Mouse (Mus musculus) ovary, postnatal 14 days (tissue): ENCODE data around the gene Lhx6.

ENCODE experiments used
- DNase-seq: peaks from one replicate; pipeline ENCODE4 v3.0.0; 2022; ENCODE audit warnings: low spot score

Lhx6 gene

DNA sequence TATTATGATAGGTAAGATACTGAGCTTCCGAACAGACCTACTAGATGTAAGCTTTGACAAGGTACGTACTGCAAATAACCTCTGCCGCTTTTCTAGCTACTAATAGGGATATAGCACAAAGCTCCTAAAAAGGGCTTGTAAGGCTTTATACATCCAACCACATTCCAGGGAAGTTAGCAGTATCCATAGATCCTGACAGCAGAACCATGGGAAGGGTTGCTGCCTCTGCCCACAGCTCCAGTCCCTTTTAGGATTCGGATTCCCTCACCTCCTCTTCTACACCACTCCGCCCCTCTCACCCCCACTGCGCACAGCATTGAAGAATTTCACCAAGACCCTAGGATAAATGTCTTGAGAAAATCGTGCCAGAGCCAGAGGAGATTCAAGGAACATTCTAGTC is 11.9 kb downstream of the Lhx6 start:
- DNase-seq: no peak

DNA sequence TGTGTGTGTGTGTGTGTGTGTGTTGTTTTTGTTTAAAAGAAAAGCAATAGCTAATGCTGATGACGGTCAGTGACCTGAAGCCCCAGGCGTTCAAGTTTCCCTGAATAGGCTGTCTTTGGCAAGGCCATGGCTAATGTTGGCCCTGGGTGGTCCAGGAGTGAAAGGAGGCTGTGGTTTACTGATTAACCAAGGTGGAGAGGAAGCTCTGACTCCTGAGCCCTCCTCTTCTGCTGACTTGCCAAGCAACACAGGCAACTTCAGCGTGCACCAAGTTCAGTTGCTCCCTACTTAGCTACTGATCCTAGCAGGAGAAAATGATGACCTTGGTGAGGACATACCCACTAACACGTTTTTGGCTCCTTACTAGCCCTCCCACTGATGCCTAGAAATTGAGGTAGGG is 12.5 kb downstream of the Lhx6 start:
- DNase-seq: no peak

DNA sequence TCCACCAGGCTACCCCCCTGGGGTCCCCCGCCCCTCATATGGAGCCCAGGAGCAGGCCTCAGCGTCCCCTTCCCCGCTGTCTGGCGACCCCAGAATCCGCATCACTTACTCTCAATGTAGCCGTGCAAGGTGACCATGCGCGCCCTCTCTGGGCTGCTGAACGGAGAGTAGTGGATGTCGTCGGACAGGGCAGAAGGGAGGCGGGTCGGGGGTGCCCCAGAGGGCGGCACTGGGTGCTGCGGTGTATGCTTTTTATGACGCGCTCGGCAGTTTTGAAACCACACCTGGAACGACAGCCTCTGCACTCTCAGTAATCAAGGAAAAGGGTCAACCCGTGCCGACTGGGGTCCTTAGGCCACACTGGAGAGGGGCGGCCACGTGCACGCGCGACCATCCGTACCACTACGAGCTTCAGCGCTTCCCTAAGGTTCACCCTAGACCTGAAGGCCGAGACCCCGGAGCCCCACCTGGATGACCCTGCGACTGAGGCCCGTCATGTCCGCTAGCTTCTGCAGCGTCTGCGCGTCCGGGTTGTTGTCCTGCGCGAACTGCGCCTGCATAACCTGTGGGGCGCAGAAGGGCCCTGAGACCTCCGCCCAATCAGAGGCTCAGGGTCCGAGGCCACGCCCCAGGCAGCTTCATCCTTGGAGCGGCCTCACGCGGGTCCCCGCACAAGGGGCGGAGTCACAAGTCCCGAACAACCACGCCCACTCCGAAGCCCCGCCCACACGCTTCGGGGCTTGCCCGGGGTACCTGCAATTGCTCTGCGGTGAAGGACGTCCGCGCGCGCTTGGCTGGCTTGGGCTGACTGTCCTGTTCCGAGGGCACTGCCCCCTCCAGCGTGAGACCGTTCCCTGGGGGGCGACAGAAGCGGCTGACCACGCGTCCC is 14.1 kb downstream of the Lhx6 start:
- DNase-seq: peak; percentile 18

DNA sequence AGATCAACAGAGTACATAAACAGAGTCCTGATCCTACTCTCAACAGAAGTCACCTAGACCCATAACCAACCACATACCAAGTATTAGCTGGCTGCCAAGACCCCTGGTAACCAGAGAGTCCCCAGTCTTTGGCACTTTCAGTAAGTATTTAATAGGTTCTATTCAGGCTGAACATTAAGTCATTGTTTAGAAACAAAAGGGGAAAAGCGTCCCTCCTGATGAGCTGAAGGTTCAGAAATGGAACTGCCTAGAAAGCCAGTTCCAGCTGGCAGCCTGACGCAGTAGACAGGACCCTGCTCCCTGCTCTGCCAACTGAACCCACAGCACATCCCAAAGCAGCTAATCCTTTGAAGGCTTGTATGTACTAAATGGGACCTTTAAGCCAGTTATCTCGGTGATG is 16.0 kb downstream of the Lhx6 start:
- DNase-seq: no peak

DNA sequence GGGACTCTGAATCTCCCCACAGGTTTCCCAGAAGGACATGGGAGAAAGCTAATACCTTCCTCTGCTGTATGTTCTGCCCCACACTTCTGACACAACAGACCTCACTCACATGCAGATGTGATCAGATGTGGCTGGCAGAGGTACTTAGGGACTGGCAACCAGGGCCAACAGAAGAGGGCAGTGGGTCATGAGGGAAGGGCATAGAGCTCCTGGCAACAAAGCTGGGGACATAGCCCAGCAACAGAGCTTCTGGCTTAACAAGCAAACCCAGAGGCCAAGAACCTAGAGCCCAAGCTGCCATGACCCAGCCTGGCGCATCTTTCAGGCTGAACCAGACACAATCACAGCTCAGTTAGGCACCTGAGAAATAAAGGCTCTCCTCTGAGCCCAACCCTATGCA is 20.2 kb downstream of the Lhx6 start:
- no peak for DNase-seq

DNA sequence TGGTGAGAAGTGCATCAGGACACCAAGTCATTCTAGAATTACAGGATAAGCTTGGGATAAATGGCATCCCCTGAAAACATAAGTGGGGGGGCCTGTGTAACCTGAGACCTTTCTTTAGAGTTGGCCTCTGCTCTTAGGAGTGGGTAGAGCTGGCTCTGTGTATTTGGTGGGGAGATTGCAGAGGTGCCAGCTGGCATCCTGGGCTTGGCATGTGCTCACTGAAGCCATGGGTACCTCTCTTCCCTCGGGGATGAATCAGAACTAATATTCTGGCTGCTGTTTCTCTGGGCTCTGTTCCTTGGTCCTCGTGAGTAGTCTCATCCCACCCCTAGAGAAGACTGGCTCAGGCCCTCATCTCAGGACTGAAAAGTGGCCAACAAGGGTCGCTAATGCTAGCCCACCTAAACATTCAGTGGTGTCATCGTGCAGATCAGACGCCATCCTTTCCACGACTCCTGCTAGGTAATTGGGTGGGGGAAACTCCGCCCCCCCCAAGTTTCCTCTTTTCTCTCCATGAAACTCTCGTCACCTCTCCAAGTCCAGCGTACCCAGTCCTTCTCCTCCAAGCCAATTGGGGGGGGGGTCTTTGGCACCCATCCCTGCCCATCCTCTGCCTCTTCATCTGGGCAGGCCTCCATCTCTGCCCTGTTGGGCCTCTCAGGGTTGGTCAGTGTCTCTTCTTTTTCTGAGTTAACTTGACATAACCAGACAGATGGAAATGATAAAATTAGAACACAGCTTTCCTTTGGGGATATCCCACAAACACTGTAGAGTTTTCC is 22.2 kb downstream of the Lhx6 start:
- no peak for DNase-seq

DNA sequence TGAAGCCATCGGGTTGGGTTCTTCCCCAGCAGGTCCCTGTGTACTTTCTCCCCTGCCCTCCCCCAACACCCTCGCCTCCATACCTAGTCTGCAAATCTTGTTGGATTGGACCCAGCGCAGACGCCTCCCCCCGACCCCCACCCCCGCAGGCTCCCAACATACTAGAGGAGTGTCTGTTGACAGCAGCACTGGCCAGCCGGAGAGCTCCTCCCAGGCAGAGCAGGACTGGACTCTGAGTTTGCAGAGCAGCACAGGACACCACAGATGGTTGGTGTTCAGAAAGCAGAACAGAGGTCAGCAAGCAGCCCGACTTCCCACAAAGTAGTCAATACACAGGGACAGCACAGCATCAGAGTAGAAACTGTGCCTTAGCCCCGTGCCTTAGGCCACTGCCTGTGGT is 23.8 kb downstream of the Lhx6 start:
- DNase-seq: no peak

DNA sequence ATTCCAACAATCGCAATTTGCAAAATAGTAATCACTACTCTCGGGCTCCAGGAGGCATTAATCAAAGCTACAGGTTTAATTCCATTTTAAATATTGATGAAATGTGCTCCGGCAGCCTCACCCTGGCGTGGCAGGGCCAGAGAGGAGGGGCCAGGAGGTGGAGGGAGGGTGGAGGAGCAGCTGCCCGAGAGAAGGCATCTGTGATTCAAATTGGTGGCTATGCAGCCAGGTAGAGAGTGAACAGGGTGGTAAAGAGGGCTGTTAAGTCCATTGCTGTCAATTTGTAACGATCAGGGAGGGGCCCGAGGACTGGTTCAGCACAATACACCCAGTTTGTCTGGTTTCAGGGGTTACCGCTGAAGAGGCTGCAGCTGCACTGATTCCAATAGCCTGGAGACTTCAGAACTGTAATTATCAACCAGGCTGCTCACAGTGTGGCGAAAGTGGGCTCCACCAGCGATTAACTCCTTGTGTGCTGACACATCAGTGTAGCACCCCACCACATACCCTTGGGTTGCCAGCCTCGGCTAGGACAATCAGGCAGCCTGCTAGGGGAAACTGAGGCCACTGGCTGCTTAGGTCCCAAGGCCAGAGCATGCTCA is 27.9 kb downstream of the Lhx6 start:
- DNase-seq: no peak

DNA sequence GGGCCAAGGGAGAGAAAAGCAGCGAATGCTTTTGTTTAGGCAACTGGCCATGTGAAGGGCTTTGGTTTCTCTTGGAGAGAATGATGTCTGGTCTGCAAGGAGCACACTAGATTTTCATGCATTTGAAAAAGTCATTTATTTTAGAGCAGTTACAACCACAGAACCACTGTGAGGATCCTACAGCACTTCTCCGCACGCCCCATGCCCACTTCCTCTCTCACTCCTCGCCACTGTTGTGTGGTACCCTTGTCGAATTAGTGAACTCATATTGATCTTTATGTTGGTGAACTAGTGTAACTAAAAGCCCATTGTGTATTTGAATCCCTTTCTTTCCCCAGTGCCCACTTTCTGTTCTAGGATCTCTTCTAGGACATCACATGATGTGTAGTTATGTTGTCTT is 30.0 kb downstream of the Lhx6 start:
- DNase-seq: no peak

DNA sequence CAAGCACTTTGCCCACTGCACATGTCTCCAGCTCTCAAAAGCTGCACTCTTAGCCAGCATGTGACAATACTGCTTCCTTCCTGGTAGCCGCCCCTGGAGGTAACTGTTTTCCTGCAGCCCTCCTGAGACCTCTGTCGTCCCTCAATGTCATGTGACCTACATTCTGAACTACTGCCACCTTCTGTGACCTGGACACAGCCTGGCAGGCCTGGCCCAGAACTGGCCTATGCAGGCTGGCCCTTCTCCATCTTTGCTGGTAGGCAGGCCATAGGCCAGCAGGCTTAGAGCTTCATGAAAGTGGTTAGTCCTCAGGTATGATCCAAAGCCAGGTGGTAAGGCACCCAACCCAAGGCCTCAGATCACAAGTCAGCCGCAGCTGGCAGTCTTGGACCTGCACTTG is 31.4 kb downstream of the Lhx6 start:
- no peak for DNase-seq

DNA sequence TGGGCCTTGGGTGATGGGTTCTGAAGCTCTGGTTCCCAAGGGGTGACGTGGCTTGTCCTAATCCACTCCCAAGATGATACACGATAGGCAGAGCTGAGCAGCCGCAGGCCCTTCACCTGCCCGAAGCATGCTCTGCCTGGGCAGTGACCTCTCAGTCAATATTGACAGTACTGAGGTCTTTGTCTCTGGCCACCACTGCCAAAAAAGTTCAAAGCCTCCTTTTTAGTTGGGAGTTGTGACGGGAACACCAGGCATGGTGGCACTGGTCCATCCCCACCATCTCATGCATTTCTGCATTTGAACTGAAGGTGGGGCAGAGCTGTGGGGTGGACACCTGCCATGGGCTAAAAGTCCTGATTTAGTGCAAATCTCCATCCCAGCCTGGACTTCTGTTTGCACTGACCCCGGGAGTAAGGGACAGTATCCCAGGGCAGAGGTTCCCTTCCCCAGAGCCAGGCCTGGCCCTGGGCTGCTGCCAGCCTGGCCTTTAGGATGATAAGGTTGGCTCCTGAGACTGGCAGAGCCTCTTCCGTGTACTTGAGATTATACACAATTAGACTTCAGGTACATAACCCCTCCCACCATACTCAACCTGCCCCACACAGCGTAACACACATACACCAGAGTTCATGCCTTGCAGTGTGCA is 33.4 kb downstream of the Lhx6 start:
- no peak for DNase-seq

DNA sequence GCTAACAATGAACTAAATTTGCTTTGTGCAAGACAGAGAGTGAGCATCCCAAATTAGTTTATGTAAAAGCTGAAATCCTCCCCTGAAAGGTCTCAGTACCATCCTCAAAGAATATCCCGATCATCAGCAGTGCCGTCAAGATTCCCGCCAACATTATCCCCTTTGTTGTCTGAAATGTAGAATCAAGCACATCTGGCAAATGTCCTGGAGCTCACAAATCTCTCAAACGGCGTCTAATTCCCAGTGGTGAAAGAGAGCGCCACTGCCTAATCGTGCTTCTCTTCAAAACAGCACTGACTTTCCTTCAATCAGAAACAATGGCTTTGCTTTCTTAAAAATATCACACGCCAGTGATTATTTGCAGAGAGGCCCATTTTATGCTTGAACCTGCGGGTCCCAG is 38.1 kb downstream of the Lhx6 start:
- no peak for DNase-seq

DNA sequence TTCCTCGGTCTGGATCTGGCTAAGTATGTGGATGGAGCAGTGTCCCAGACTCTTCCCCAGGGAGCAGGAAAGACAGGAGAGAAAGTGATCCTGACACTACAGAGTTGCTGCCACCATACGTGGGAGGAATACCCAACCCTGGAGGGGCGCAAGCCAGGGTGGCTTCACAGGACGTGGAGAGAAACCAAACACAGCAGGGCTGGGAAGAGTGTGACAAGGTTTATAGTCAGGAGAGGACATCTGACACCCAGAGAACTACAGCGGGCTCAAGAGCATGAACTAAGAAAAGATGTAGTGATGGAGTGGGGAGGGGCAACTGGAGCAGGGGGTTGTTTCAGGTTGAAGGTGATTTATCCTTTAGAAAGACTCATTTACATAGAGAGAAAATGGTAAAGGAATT is 43.8 kb downstream of the Lhx6 start:
- DNase-seq: no peak

DNA sequence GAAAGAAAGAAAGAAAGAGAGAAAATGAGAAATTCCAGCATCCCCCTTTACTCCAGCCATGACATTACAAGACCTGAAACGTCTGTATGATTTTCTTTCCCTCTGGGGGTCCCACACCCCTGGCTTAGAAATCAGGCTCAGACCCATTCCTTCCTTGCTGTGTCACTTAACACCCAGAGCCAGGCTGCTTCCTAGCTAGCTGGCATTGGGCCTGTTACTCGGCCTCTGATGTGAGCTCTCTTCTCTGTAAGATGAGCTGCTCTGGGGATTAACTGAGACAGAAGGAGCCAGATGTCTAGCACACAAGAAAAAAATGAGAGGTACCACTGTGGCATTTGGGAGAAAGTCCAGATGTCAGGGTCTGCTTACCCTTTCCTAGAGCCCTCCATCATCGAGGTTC is 49.0 kb downstream of the Lhx6 start:
- DNase-seq: no peak

DNA sequence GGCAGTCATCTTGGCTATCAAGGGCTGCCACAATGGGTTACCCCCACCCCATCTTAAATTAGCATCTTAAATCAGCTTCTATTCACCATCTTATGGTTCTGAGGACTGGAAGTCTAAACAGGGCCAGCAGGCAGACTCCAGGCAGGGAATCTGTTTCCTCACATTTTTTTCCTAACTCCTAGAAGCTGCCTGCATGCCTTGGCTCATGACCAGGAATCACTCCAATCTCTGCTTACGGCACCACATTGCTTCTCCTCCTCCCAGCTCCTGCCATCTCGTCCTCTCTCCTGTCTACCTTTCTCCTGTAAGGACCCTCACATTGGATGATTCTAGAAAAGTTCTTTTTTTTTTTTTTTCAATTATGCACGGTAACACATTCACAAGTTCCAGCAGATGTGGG is 52.0 kb downstream of the Lhx6 start:
- DNase-seq: no peak

DNA sequence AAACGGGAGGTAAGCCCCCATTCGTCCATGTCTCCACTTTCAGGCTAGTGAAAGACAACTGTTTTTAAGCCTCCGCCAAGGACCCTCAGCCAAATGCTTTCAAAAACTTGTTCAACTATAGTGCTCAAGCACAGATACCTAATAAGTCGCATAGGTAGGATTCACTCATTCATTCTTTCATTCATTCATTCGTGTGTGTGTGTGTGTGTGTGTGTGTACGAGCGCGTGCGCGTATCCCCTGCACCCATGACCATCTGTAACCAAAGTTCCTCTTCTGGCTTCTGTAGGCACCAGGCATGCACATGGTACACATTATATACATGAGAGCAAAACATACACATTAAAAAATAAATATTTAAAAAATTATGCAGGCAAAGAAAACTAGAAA is 55.6 kb downstream of the Lhx6 start:
- DNase-seq: no peak

DNA sequence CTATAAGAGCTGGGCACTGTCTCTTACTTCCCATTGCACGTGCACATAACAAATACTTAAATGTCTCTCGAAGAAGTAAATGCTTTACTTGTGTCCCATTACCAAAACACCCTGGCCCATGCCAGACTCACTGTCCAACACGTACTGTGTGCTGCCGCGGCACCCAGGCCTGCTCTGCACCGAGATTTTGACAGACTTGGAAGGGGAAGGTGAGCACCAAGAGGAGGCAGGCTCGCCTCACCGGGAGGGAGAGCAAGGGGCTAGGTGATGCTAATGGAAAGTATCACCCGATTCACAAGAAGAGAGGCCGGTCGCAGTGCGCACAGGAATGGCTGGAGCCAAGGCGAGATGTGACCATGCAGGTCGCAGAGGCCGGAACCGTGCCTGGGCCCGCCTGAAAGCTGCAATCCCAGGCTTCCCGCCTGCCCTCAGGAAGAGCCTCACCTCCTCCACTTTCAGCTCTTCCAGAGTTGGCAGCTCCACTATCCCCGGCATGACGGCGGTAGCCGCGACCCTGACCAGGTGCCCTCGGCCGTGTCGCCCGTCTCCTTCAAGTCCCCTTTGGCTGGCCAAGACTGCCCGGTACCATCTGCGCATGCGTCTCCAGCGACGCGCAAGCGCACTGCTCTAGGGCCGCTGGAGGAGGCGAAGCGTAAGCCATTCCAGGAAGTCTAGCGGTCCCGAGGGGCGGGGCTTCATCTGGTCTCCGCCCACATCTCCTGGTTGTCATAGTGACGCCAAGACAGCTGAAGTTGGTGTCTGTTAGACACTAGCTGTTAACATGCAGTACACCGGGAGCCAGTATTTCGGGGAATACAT is 56.3 kb downstream of the Lhx6 start, which contains the start of the genes Ndufa8 and Morn5:
TSS of gene Ndufa8 (minus strand) at position 659 of the 819 bp plus-strand sequence.
TSS of gene Morn5 (plus strand) at position 711 of the 819 bp plus-strand sequence.
- DNase-seq: peak; percentile 99

DNA sequence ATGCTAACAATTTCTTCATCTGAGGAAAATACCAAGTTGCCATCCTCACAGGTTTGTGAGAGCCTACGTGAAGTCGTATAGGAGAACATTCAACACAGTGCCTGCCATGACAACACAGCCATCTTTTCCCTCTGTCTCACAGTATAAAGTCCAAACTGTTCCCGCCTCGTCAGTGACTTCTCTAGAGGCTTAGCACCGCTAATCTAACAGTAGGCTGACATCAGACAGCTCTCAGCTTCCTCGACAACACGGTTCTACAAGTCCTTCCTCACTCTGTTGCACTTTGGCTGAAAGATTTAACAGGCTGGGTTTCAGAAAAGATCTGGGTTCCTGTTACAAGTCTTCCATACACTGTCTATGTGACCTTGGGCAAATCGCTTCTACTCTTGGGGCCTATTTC is 57.0 kb downstream of the Lhx6 start:
- no peak for DNase-seq

DNA sequence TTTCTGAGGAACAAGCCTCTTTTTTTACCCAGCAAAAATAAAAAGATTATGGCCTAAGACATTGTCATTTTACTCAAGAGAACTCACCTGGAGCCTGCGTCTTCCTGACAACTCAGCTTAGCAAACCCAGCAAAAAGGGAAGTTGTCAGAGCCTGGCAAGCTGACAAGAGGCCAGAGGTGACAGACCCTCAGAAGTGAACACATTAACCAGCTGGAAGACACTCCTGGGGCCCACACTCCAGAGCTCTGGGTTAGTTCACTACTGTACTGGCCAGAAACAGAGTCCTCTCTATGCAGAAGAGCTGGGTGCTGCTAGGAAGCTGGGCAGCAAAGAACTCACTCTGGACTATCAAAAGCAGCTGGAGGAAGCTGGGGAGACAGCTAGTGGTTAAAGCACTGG is 64.3 kb downstream of the Lhx6 start:
- DNase-seq: no peak

DNA sequence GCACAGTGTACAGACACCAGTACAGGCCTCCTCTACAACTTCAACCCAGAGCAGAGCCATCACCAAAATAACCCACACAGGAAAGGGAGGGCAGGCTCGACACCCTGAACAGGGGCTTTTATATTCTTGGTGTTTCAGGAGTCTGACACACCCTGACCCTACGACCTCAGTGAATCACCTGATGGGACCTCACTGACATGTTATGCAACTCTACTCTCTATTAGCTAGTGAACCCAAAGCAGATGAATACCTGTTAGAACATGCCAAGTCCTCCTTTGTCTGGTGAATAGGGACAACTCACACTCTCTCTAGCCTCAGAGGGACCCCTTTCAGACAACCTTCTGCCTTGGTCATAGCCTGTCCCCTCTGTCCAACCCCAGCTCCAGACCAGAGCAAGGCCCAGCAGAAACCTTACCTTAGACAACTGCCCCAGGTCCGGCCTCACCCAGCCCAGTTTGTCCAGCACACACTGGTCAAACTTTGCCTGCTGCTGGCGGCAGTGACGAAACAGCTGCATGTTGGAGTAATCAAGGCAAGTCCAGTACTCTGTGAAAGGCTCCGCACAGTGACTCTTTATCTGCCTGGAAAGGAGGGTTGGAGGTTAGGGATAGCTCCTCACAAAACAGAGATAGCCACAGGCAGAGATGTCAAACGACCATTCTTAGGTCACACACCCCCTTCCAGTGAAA is 65.8 kb downstream of the Lhx6 start:
- no peak for DNase-seq
